Mouse (Mus musculus) heart, postnatal 0 days (tissue): ENCODE measurements around the gene Uts2b.
"Not testable (repeated sequence)": the region's sequence is repeated elsewhere in the genome, so short reads cannot be mapped to it uniquely, and the experiment has no call there.

Experiments
- CTCF ChIP-seq: IDR thresholded peaks from 2 replicates; pipeline ENCODE4 v1.5.1; 2016; ENCODE audit warnings: antibody characterized with exemption, control low read depth, low read depth
- EP300 ChIP-seq: IDR thresholded peaks from 2 replicates; pipeline ENCODE4 v1.6.1; 2016; ENCODE audit warnings: antibody characterized with exemption, low read depth

DNA sequence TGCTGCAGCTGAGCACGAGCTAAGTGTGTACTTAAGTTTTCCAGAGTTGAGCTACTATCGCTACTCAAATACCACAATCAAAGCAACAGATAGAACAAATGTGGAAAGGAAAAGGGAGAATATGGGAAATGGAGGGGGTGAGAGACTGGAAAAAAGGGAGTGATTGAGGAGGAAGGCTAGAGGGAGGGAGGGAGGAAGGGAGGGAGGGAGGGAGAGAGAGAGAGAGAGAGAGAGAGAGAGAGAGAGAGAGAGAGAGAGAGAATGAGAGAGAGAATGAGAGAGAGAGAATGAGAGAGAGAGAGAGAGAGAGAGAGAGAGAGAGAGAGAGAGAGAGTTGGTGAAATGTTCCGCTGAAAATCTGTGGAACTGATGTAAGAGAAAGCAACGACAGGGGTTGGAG is 62.9 kb downstream of the Uts2b start, which contains the start of gene Ostn:
- TF ChIP-seq EP300, CTCF: not testable (repeated sequence)
